Mouse (Mus musculus) cerebellum, postnatal 25 days (tissue): ENCODE results near the gene Poldip3.

Source experiments
- DNase-seq, 2 experiments: peaks; one replicate each; pipeline ENCODE4 v3.0.0; 2021; ENCODE audit warnings: mixed read lengths in 2 of 2

The Poldip3 gene

DNA sequence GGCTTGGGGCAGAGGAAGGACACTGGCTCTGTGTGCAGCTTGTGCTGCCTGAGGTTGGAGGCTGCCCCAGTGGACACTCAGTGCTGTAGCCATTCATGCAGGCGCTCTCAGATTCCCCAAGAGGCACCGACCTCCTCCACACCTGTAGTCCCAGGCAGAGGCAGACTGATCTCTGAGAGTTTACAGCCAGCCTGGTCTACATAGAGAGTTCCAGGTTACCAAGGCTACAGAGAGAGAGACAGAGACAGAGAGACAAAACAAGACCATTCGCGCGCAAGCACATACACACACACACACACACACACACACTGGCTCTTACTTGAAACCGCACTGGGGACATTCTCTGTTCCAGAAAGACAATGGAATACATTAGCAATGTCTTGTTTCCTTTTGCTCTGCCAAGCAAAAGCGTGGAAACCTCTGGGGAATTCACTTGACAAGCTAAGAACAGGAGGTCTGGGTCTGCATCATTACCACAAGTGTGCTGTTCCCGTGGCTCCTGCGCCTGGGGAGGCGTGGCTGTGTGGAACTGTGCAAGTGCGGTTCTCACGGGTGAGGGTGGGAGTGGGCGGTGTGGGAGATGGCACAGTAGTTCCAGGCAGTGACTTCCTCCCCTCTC is 65.1 kb downstream of the Poldip3 start:
- DNase-seq = no peak

DNA sequence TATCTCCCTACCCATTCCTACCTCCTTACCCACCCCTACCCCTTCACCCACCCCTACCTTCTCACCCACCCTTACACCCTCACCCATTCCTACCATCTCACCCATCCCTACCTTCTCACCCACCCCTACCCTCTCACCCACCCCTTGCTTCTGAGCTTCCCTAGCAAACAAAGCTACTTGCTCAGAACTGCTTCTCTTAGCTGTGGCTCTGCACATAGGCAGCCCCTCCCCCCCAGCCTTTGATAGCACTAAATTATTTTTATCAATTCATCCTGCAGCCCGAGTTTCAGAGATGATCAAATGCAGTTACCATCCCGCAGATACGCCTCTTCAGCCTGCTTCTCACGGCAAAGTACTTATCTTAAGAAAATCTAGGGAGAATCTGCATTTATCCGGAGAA is 65.7 kb downstream of the Poldip3 start:
- no peak for DNase-seq
